Mouse (Mus musculus): ENCODE results near the gene Auts2. TPM values are rescaled to one million over a fixed set of nuclear protein-coding genes. Genes with fewer than 3 reads are reported as not detected.

The Auts2 gene
- polyA plus RNA-seq, 1 experiment from 2014 or later: 56.7 TPM

GRCm38 (mm10) chr5:132466427-132467363 lies 76.4 kb downstream of the Auts2 start:
- Histone ChIP-seq H3K4me3 (no peak overlapping the region), H3K27me3 (ENCODE audit: insufficient read depth, poor library complexity, severe bottlenecking) (no peaks in the 10 kb centered on the region), H3K27ac (no peak overlapping the region), H3K36me3 (0 out of 2 replicates have a peak, but pooled peaks cover 6% of the 10 kb centered on the region), H3K4me1 (replicated peaks) (peaks cover 11% of the 10 kb centered on the region; the same call in 1 of the 2 replicates), H3K9me3 (no peaks in the 10 kb centered on the region)
- 92% methylated on average over 16 of the region's 16 CpGs for WGBS
- no peak for DNase-seq (ENCODE audit: low spot score)

- H3K4me1 ChIP-seq (replicated peaks): 0 out of 2 replicates have a peak, but pooled peaks cover 7% of the 10 kb centered on the region
- H3K36me3 ChIP-seq: no peaks in the 10 kb centered on the region
- DNase-seq (ENCODE audit: low spot score): no peak
- no peaks in the 10 kb centered on the region for H3K27me3 ChIP-seq (ENCODE audit: insufficient read depth, poor library complexity, severe bottlenecking)
- no peak overlapping the region for H3K27ac ChIP-seq
- WGBS: 93% methylated on average over 11 of the region's 11 CpGs
- no peaks in the 10 kb centered on the region for H3K9me3 ChIP-seq
- H3K4me3 ChIP-seq: no peak overlapping the region
Observed at GRCm38 (mm10) chr5:132462560-132462959, 80.6 kb downstream of the Auts2 start.

- H3K4me3 ChIP-seq: no peak overlapping the region
- WGBS: 82% methylated on average over 7 of the region's 7 CpGs
- 0 out of 2 replicates have a peak, but pooled peaks cover 7% of the 10 kb centered on the region for H3K4me1 ChIP-seq (replicated peaks)
- DNase-seq (ENCODE audit: low spot score): no peak
- no peaks in the 10 kb centered on the region for H3K27me3 ChIP-seq (ENCODE audit: insufficient read depth, poor library complexity, severe bottlenecking)
- H3K9me3 ChIP-seq: no peaks in the 10 kb centered on the region
- H3K36me3 ChIP-seq: no peaks in the 10 kb centered on the region
- H3K27ac ChIP-seq: no peak overlapping the region
Observed at GRCm38 (mm10) chr5:132458498-132458897, 84.6 kb downstream of the Auts2 start.

GRCm38 (mm10) chr5:132452381-132452780 lies 90.8 kb downstream of the Auts2 start:
- no peak overlapping the region for H3K27ac ChIP-seq
- no peak overlapping the region for H3K4me3 ChIP-seq
- no peaks in the 10 kb centered on the region for H3K36me3 ChIP-seq
- H3K4me1 ChIP-seq (replicated peaks): peaks cover 30% of the 10 kb centered on the region
- H3K27me3 ChIP-seq (ENCODE audit: insufficient read depth, poor library complexity, severe bottlenecking): no peaks in the 10 kb centered on the region
- 90% methylated on average over 2 of the region's 2 CpGs for WGBS
- DNase-seq (ENCODE audit: low spot score): no peak
- no peaks in the 10 kb centered on the region for H3K9me3 ChIP-seq

- Histone ChIP-seq H3K4me3 (no peak overlapping the region), H3K27me3 (ENCODE audit: insufficient read depth, poor library complexity, severe bottlenecking) (no peaks in the 10 kb centered on the region), H3K36me3 (no peaks in the 10 kb centered on the region), H3K4me1 (replicated peaks) (peaks cover 33% of the 10 kb centered on the region), H3K9me3 (no peaks in the 10 kb centered on the region), H3K27ac (no peak overlapping the region)
- DNase-seq (ENCODE audit: low spot score): no peak
- WGBS: 94% methylated on average over 3 of the region's 3 CpGs
Observed at GRCm38 (mm10) chr5:132450071-132450470, 93.1 kb downstream of the Auts2 start.

- no peaks in the 10 kb centered on the region for H3K36me3 ChIP-seq
- 56% methylated on average over 6 of the region's 6 CpGs for WGBS
Observed at GRCm38 (mm10) chr5:132448401-132449066, 94.6 kb downstream of the Auts2 start.

GRCm38 (mm10) chr5:132445213-132445954 lies 97.8 kb downstream of the Auts2 start:
- DNase-seq (ENCODE audit: low spot score): no peak
- no peaks in the 10 kb centered on the region for H3K36me3 ChIP-seq
- H3K27ac ChIP-seq: no peak overlapping the region
- WGBS: 91% methylated on average over 4 of the region's 4 CpGs
- peaks cover 39% of the 10 kb centered on the region for H3K4me1 ChIP-seq (replicated peaks)
- no peaks in the 10 kb centered on the region for H3K27me3 ChIP-seq (ENCODE audit: insufficient read depth, poor library complexity, severe bottlenecking)
- no peak overlapping the region for H3K4me3 ChIP-seq
- H3K9me3 ChIP-seq: no peaks in the 10 kb centered on the region

More at GRCm38 (mm10) chr5:132448401-132449066, 94.6 kb downstream of the Auts2 start:
- Histone ChIP-seq H3K9me3 (no peaks in the 10 kb centered on the region), H3K27me3 (ENCODE audit: insufficient read depth, poor library complexity, severe bottlenecking) (no peaks in the 10 kb centered on the region), H3K4me3 (no peak overlapping the region), H3K4me1 (replicated peaks) (peaks cover 35% of the 10 kb centered on the region), H3K27ac (no peak overlapping the region)
- DNase-seq (ENCODE audit: low spot score): peak; percentile 15

- no peaks in the 10 kb centered on the region for H3K27me3 ChIP-seq (ENCODE audit: insufficient read depth, poor library complexity, severe bottlenecking)
- H3K9me3 ChIP-seq: no peaks in the 10 kb centered on the region
- no peak overlapping the region for H3K27ac ChIP-seq
- no peak for DNase-seq (ENCODE audit: low spot score)
- peaks cover 32% of the 10 kb centered on the region for H3K4me1 ChIP-seq (replicated peaks)
- H3K36me3 ChIP-seq: no peaks in the 10 kb centered on the region
- WGBS: 78% methylated on average over 4 of the region's 4 CpGs
- H3K4me3 ChIP-seq: no peak overlapping the region
Observed at GRCm38 (mm10) chr5:132442948-132443347, 100.2 kb downstream of the Auts2 start.

GRCm38 (mm10) chr5:132438414-132438813 lies 104.7 kb downstream of the Auts2 start:
- no peak for DNase-seq (ENCODE audit: low spot score)
- WGBS: 51% methylated on average over 4 of the region's 4 CpGs
- peaks cover 30% of the 10 kb centered on the region for H3K4me1 ChIP-seq (replicated peaks)
- no peak overlapping the region for H3K27ac ChIP-seq
- no peaks in the 10 kb centered on the region for H3K27me3 ChIP-seq (ENCODE audit: insufficient read depth, poor library complexity, severe bottlenecking)
- H3K4me3 ChIP-seq: no peak overlapping the region
- no peaks in the 10 kb centered on the region for H3K9me3 ChIP-seq
- no peaks in the 10 kb centered on the region for H3K36me3 ChIP-seq

GRCm38 (mm10) chr5:132437994-132438393 lies 105.2 kb downstream of the Auts2 start:
- H3K4me3 ChIP-seq: no peak overlapping the region
- H3K9me3 ChIP-seq: no peaks in the 10 kb centered on the region
- H3K4me1 ChIP-seq (replicated peaks): peaks cover 26% of the 10 kb centered on the region
- 72% methylated on average over 8 of the region's 8 CpGs for WGBS
- no peak overlapping the region for H3K27ac ChIP-seq
- no peak for DNase-seq (ENCODE audit: low spot score)
- no peaks in the 10 kb centered on the region for H3K27me3 ChIP-seq (ENCODE audit: insufficient read depth, poor library complexity, severe bottlenecking)
- H3K36me3 ChIP-seq: no peaks in the 10 kb centered on the region

- no peak overlapping the region for H3K27ac ChIP-seq
- peaks cover 22% of the 10 kb centered on the region for H3K4me1 ChIP-seq (replicated peaks)
- no peaks in the 10 kb centered on the region for H3K9me3 ChIP-seq
- no peak for DNase-seq (ENCODE audit: low spot score)
- no peaks in the 10 kb centered on the region for H3K36me3 ChIP-seq
- H3K4me3 ChIP-seq: no peak overlapping the region
- 94% methylated on average over 8 of the region's 8 CpGs for WGBS
- H3K27me3 ChIP-seq (ENCODE audit: insufficient read depth, poor library complexity, severe bottlenecking): no peaks in the 10 kb centered on the region
Observed at GRCm38 (mm10) chr5:132437478-132437877, 105.7 kb downstream of the Auts2 start.

GRCm38 (mm10) chr5:132436901-132437300 lies 106.2 kb downstream of the Auts2 start:
- Histone ChIP-seq H3K27me3 (ENCODE audit: insufficient read depth, poor library complexity, severe bottlenecking) (no peaks in the 10 kb centered on the region), H3K27ac (no peak overlapping the region), H3K9me3 (no peaks in the 10 kb centered on the region), H3K4me3 (no peak overlapping the region), H3K36me3 (no peaks in the 10 kb centered on the region), H3K4me1 (replicated peaks) (peaks cover 17% of the 10 kb centered on the region)
- DNase-seq (ENCODE audit: low spot score): no peak
- WGBS: 80% methylated on average over 1 of the region's 1 CpGs
